Mouse (Mus musculus) urinary bladder, adult 2 months (tissue): ENCODE measurements around the gene Pde4c. TPM values are rescaled to one million over a fixed set of nuclear protein-coding genes. Genes with fewer than 3 reads are reported as not detected.

Source experiments
- DNase-seq: peaks from one replicate; pipeline ENCODE4 v3.0.0; 2022; ENCODE audit warnings: low spot score
- polyA plus RNA-seq: library from polyadenylated mRNA; depleted of rRNA; stranded (reverse); fragments of >200 nt; gene quantifications from 2 replicates; pipeline ENCODE4 v1.2.3, GENCODE M21; 2012

Pde4c gene
- polyA plus RNA-seq, 1 experiment = 0.54 TPM

- peak; percentile 43 for DNase-seq
Measured at GRCm38 (mm10) chr8:70752000-70752764, 28.7 kb downstream of the Pde4c start.

GRCm38 (mm10) chr8:70753151-70753550, 29.6 kb downstream of the Pde4c start:
- peak; percentile 53 for DNase-seq

- peak; percentile 85 for DNase-seq
Measured at GRCm38 (mm10) chr8:70754043-70754870, 30.7 kb downstream of the Pde4c start, which contains the start of gene Rab3a. Gene Rab3a (plus strand): TSS chr8:70754679.

- peak; percentile 41 for DNase-seq
Measured at GRCm38 (mm10) chr8:70754871-70755660, 31.5 kb downstream of the Pde4c start.

- peak; percentile 21 for DNase-seq
Measured at GRCm38 (mm10) chr8:70755661-70756475, 32.3 kb downstream of the Pde4c start.

GRCm38 (mm10) chr8:70756476-70757040, 33.0 kb downstream of the Pde4c start:
- DNase-seq = peak; percentile 17

GRCm38 (mm10) chr8:70757523-70758307, 34.2 kb downstream of the Pde4c start:
- peak; percentile 18 for DNase-seq

- DNase-seq = peak; percentile 16
Measured at GRCm38 (mm10) chr8:70758308-70758615, 34.7 kb downstream of the Pde4c start.

- no peak for DNase-seq
Measured at GRCm38 (mm10) chr8:70758616-70759561, 35.4 kb downstream of the Pde4c start.

- no peak for DNase-seq
Measured at GRCm38 (mm10) chr8:70760350-70760749, 36.8 kb downstream of the Pde4c start.

- peak; percentile 77 for DNase-seq
Measured at GRCm38 (mm10) chr8:70760775-70761406, 37.4 kb downstream of the Pde4c start, which contains the start of gene Mpv17l2. Gene Mpv17l2 (minus strand): TSS chr8:70760946.

GRCm38 (mm10) chr8:70762118-70762517, 38.6 kb downstream of the Pde4c start:
- DNase-seq = no peak

- no peak for DNase-seq
Measured at GRCm38 (mm10) chr8:70763354-70763753, 39.8 kb downstream of the Pde4c start.

GRCm38 (mm10) chr8:70764026-70764425, 40.5 kb downstream of the Pde4c start:
- no peak for DNase-seq

GRCm38 (mm10) chr8:70764676-70765075, 41.2 kb downstream of the Pde4c start:
- DNase-seq = no peak

- no peak for DNase-seq
Measured at GRCm38 (mm10) chr8:70765329-70765728, 41.8 kb downstream of the Pde4c start.

- DNase-seq = no peak
Measured at GRCm38 (mm10) chr8:70765838-70766570, 42.5 kb downstream of the Pde4c start.
